Mouse (Mus musculus): ENCODE results near the gene Papola.

Gene Papola

GRCm38 (mm10) chr12:105862607-105863006, 78.1 kb downstream of the Papola start:
- no peak for DNase-seq (ENCODE audit: low read depth, low spot score)

DNA sequence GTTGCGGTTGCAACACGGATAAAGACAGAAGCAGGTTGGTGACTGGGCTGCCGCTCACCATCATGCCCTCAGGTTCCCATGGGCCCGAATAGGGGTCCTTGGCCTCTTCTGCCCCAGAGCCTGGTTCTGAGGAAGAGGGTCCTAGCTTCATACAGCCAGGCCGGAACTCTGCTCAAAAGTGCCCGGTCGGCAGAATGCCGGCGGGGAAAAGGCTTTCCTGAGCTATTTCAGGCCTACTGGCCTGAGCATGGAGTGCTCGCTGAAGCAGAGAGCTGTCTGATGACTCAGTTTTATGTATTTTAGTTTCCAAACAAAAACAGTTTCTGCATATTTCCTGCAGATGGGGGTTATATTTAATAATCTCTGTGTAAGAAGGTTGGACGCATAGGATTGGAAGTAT, 78.9 kb downstream of the Papola start:
- no peak for DNase-seq (ENCODE audit: low read depth, low spot score)

- no peak for DNase-seq (ENCODE audit: low read depth, low spot score)
Measured at GRCm38 (mm10) chr12:105867646-105868045, 83.2 kb downstream of the Papola start.

- DNase-seq (ENCODE audit: low read depth, low spot score): no peak
Measured at GRCm38 (mm10) chr12:105869242-105869641, 84.7 kb downstream of the Papola start.

DNA sequence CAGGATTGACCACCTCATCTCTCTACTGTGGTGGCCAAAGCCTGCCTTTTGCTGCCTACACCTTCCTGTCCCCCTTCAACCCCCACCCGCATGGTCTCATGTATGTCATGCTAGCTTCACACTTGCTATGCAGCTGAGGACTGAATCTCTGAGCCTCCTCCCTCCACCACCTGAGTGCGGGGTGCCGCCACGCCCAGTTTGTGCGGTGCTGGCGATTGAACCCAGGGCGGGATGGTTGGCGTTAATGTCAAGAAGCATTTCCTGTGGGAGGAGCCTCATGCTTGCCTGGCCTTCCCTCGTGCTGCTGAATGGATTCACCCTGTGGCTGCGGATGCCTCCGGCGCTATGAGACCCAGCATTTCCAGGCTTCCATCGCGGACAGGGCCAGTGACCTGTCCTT, 85.2 kb downstream of the Papola start:
- DNase-seq (ENCODE audit: low read depth, low spot score): no peak

DNA sequence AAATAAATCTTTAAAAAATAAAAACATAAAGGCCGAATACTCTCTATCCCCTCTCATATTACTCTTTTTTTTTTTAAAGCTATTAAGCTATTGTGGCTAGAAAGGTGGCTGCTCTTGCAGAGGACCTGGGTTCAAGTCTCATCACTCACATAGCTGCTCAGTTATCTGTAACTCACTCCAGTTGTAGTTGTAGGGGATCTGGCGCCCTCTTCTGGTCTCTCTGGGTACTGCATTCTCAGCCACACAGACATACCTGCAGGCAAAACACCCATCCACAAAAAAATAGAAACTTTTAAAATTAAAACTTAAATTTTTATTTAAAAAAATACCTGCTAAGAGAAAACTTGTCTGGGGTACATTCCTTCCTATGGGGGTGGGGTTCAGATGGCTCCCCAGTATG, 88.8 kb downstream of the Papola start:
- DNase-seq (ENCODE audit: low read depth, low spot score): peak; percentile 26

GRCm38 (mm10) chr12:105875112-105875511, 90.6 kb downstream of the Papola start:
- DNase-seq (ENCODE audit: low read depth, low spot score): no peak

- DNase-seq (ENCODE audit: low read depth, low spot score): no peak
Measured at GRCm38 (mm10) chr12:105876521-105876920, 92.0 kb downstream of the Papola start.

DNA sequence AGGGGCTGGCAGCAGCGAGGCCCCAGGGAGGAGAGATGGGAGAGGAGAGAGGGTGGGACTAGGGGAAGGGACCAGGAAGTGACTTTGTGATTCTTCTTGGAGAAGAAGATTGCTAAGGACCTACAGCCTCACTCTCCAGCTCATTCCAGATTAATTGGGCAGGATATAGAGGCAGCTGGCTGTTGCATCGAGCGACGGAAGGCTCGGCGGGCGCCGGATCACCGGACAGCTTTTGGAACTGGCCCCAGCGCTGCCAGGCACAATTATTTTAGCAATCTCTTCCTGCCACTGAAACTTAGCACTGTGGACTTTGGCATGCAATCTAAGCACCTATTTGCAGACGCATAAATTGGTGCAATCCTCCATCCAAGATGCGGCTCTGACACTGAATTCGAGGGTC, 92.4 kb downstream of the Papola start:
- no peak for DNase-seq (ENCODE audit: low read depth, low spot score)

DNA sequence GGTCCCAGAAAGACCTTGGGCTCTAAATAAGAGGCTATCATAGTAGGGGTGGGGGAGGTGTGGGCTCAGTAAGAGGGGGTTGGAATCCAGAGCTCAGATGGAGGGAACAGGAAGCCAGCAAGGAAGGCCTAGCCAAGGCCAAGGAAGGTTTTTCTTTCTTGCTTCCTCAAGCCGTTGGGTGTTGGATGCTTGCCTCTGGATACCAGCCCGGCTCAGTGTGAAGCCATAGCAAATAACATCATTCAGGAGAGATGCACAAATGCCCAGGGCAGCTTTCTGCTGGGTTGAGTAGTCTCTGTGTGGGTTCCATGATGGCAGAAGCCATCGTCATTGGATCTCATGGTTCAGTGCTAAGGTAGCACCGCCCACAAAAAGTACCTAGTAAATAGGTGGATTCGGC, 94.3 kb downstream of the Papola start:
- no peak for DNase-seq (ENCODE audit: low read depth, low spot score)

DNA sequence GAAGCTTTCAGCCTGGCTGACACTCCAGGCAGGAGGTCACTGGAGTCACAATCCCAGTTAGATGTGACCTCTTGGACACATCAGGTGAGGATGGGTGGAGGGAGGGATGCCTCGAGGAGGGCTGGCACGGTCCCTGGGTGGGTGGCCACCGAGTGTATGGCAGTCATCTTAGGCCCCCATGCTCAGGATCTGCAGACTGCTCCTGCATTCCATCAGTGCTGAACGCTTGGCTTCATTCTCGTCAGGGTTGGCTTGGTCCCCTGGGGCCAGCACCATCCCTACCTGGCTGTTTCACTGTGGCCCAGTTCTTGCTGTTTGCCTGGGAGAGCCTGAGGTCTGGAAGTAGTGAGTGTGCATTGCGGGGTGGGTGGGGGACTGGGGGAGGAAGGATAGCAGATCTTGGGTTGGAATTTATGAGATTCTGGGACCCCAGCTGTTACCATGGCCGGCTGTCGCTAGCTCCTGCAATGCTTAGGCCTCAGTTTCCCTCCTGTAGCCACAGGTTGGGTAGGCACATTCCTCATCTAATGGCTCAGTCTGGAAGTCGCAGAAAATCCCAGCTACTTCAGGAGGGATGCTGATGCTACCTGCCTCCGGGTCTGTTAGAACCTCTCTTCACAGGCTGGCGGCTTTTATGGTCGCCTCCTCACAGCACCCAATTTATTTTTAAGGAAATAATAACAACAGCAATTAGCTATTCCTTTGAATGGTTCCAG, 99.5 kb downstream of the Papola start:
- DNase-seq (ENCODE audit: low read depth, low spot score): no peak

- no peak for DNase-seq (ENCODE audit: low read depth, low spot score)
Measured at GRCm38 (mm10) chr12:105884515-105885323, 100.2 kb downstream of the Papola start.
